Mouse (Mus musculus) cerebellum, adult 2 months (tissue): ENCODE data around the gene Creb3.

ENCODE experiments used
- CTCF ChIP-seq: fragments of 200-500 bp; IDR thresholded peaks from 2 replicates; pipeline ENCODE4 v1.5.1; 2011; ENCODE audit warnings: low read depth, mild to moderate bottlenecking, control low read depth, low read length, moderate library complexity, borderline replicate concordance; ENCODE audit not compliant: insufficient read depth
- POLR2A ChIP-seq: fragments of 200-500 bp; IDR thresholded peaks from 2 replicates; pipeline ENCODE4 v1.6.1; 2011; ENCODE audit warnings: low read length, control low read depth, borderline replicate concordance; ENCODE audit not compliant: insufficient read depth

DNA sequence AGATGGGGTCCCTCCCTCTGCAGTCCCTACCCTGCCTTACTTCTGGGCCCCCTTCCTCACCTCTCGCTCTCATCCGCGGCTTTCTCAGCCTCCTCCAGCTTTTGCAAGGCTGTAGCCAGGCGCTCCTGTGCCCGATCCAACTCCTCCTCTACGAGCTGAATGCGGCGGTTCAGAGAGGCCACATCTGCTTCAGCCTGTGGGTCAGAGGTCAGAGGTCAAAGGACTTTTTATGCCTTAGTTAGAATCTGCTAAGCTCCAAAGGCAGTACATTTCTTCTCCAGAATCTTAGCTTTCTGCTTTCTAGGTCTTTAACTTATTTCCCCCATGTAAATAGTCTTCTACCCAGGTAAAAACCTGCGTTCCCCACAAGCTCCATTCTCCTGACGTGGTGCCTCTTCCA is 42.6 kb upstream of the Creb3 start:
- no peak for TF ChIP-seq CTCF
- no peak for TF ChIP-seq POLR2A
